Mouse (Mus musculus) G1E (cell line): ENCODE results near the gene Clgn. TPM values are rescaled to one million over a fixed set of nuclear protein-coding genes. Genes with fewer than 3 reads are reported as not detected.
A peak's percentile ranks its signal among the peaks of the same experiment; 100 is the strongest.

Source experiments
- ATAC-seq: 2 replicates; pipeline ENCODE4 v1.8.0; 2016; ENCODE audit warnings: mild to moderate bottlenecking; ENCODE audit not compliant: insufficient number of reproducible peaks, poor library complexity, low FRiP score, severe bottlenecking; ENCODE audit errors: extremely low read depth
- DNase-seq: peaks from one replicate; pipeline ENCODE4 v3.0.0; 2012; ENCODE audit warnings: low spot score
- H3K27me3 ChIP-seq: 2 replicates; pipeline ENCODE4 v1.6.1; 2012; ENCODE audit warnings: mild to moderate bottlenecking, low read length, inconsistent platforms; ENCODE audit not compliant: insufficient read depth
- H3K36me3 ChIP-seq: replicated peaks from 2 replicates; pipeline ENCODE3; 2012; ENCODE audit warnings: mild to moderate bottlenecking, inconsistent platforms
- H3K4me1 ChIP-seq: 2 replicates; pipeline ENCODE4 v1.6.1; 2012; ENCODE audit warnings: low read depth, low read length, inconsistent platforms, mixed read lengths; ENCODE audit not compliant: insufficient read depth
- H3K4me3 ChIP-seq: 2 replicates; pipeline ENCODE4 v1.5.1; 2012; ENCODE audit warnings: low read depth, mild to moderate bottlenecking, inconsistent platforms, low read length, moderate library complexity, mixed read lengths
- H3K9me3 ChIP-seq: replicated peaks from 2 replicates; pipeline ENCODE4 v1.6.1; 2012; ENCODE audit warnings: inconsistent platforms
- CTCF ChIP-seq: IDR thresholded peaks from 2 replicates; pipeline ENCODE4 v1.5.1; 2012; ENCODE audit warnings: low read depth, low read length, inconsistent platforms, mixed read lengths
- GATA1 ChIP-seq: IDR thresholded peaks from 2 replicates; pipeline ENCODE4 v1.6.1; 2012; ENCODE audit warnings: borderline replicate concordance, low read length, inconsistent platforms, mixed read lengths
- GATA2 ChIP-seq: IDR thresholded peaks from 2 replicates; pipeline ENCODE4 v1.6.1; 2012; ENCODE audit warnings: low read depth, low read length, inconsistent platforms, borderline replicate concordance
- POLR2AphosphoS5 ChIP-seq: IDR thresholded peaks from 2 replicates; pipeline ENCODE4 v1.6.1; 2012; ENCODE audit warnings: low read depth, low read length, inconsistent platforms; ENCODE audit not compliant: insufficient replicate concordance
- TAL1 ChIP-seq: conservative IDR thresholded peaks from 2 replicates; pipeline ENCODE4 v1.6.1; 2012; ENCODE audit warnings: low read depth, low read length, inconsistent platforms, mixed read lengths
- polyA plus RNA-seq: library from polyadenylated mRNA; stranded (reverse); fragments of >175 nt; gene quantifications from 2 replicates; pipeline ENCODE4 v1.2.3, GENCODE M21; 2012
- total RNA-seq, 2 experiments: library from RNA; stranded (forward) in 1 of 2; stranded (reverse) in 1 of 2; fragments of 200-1000 nt in 1 of 2; fragments of >200 nt in 1 of 2; fragmentation: Nextera tagmentation in 1 of 2; gene quantifications; 2 replicates each; pipeline ENCODE4 v1.2.3; 2014 to 2017

The Clgn gene
- total and polyA plus RNA-seq, 3 experiments, result under 0.01 TPM; not detected in 2

GRCm38 (mm10) chr8:83417970-83418369 is 28.3 kb downstream of the Clgn start:
- DNase-seq (peak; percentile 12), ATAC-seq (no peak)
- Histone ChIP-seq H3K27me3 (peaks cover 14% of the 10 kb centered on the region), H3K4me1 (peaks cover 34% of the 10 kb centered on the region), H3K9me3 (no peaks in the 10 kb centered on the region), H3K36me3 (no peaks in the 10 kb centered on the region), H3K4me3 (no peak overlapping the region; the same call in 1 of the 2 replicates)
- TF ChIP-seq CTCF, result no peak
- TF ChIP-seq POLR2AphosphoS5, result no peak
- no peak for TF ChIP-seq GATA1
- TF ChIP-seq GATA2, result no peak
- TF ChIP-seq TAL1, result no peak

- Histone ChIP-seq H3K4me1 (peaks cover 43% of the 10 kb centered on the region), H3K27me3 (peaks cover 14% of the 10 kb centered on the region), H3K36me3 (no peaks in the 10 kb centered on the region), H3K9me3 (no peaks in the 10 kb centered on the region), H3K4me3 (no peak overlapping the region)
- DNase-seq (no peak), ATAC-seq (no peak)
- TF ChIP-seq POLR2AphosphoS5 (no peak), GATA2 (no peak), CTCF (no peak), GATA1 (no peak), TAL1 (no peak)
Measured at GRCm38 (mm10) chr8:83418805-83419516, 29.3 kb downstream of the Clgn start.

GRCm38 (mm10) chr8:83421354-83421753 is 31.7 kb downstream of the Clgn start:
- DNase-seq (no peak), ATAC-seq (no peak)
- Histone ChIP-seq H3K4me1 (peaks cover 59% of the 10 kb centered on the region), H3K27me3 (peaks cover 10% of the 10 kb centered on the region), H3K4me3 (no peak overlapping the region), H3K36me3 (no peaks in the 10 kb centered on the region), H3K9me3 (no peaks in the 10 kb centered on the region)
- TF ChIP-seq TAL1 (no peak), GATA1 (no peak), CTCF (no peak), POLR2AphosphoS5 (no peak), GATA2 (no peak)

- H3K9me3 ChIP-seq, result no peaks in the 10 kb centered on the region
- peaks cover 3% of the 10 kb centered on the region for H3K27me3 ChIP-seq
- ATAC-seq (peak; percentile 70), DNase-seq (peak; percentile 54)
- H3K4me1 ChIP-seq, result peaks cover 58% of the 10 kb centered on the region
- TF ChIP-seq GATA2 (no peak), TAL1 (peak; percentile 83)
- no peaks in the 10 kb centered on the region for H3K36me3 ChIP-seq
- H3K4me3 ChIP-seq, result peak overlapping the region; percentile 57; the same call in 1 of the 2 replicates
Measured at GRCm38 (mm10) chr8:83423032-83423825, 33.6 kb downstream of the Clgn start.

GRCm38 (mm10) chr8:83425202-83425601 is 35.5 kb downstream of the Clgn start:
- Histone ChIP-seq H3K4me3 (no peak overlapping the region), H3K9me3 (no peaks in the 10 kb centered on the region), H3K4me1 (peaks cover 55% of the 10 kb centered on the region), H3K27me3 (peaks cover 1% of the 10 kb centered on the region), H3K36me3 (no peaks in the 10 kb centered on the region)
- TF ChIP-seq TAL1, result no peak
- no peak for TF ChIP-seq GATA1
- no peak for TF ChIP-seq CTCF
- no peak for TF ChIP-seq GATA2
- no peak for TF ChIP-seq POLR2AphosphoS5
- ATAC-seq (no peak), DNase-seq (no peak)

GRCm38 (mm10) chr8:83426104-83426759 is 36.6 kb downstream of the Clgn start:
- no peak for DNase-seq
- H3K36me3 ChIP-seq, result peaks cover 3% of the 10 kb centered on the region

More at GRCm38 (mm10) chr8:83426104-83426759, 36.6 kb downstream of the Clgn start:
- H3K27me3 ChIP-seq, result no peaks in the 10 kb centered on the region; the same call in 1 of the 2 replicates
- peaks cover 51% of the 10 kb centered on the region for H3K4me1 ChIP-seq
- no peak for ATAC-seq
- TF ChIP-seq TAL1 (no peak), CTCF (no peak), POLR2AphosphoS5 (no peak), GATA1 (no peak), GATA2 (no peak)
- no peak overlapping the region for H3K4me3 ChIP-seq
- H3K9me3 ChIP-seq, result no peaks in the 10 kb centered on the region
